Mouse (Mus musculus): ENCODE results near the gene Trp53inp2. TPM values are rescaled to one million over a fixed set of nuclear protein-coding genes. Genes with fewer than 3 reads are reported as not detected.

Trp53inp2 gene
- polyA plus RNA-seq, 1 experiment from 2014 or later, result 79.4 TPM

GRCm38 (mm10) chr2:155394586-155394985, 13.7 kb downstream of the Trp53inp2 start:
- no peak for ATAC-seq (ENCODE audit: low read depth)
- H3K27me3 ChIP-seq (ENCODE audit: control insufficient read depth, insufficient read depth, low read length), result no peaks in the 10 kb centered on the region
- WGBS, result 89% methylated on average over 5 of the region's 5 CpGs

GRCm38 (mm10) chr2:155400276-155400675, 19.4 kb downstream of the Trp53inp2 start:
- H3K4me2 ChIP-seq (ENCODE audit: low read depth, low read length), result no peak overlapping the region
- H3K27me3 ChIP-seq (ENCODE audit: control insufficient read depth, insufficient read depth, low read length), result no peaks in the 10 kb centered on the region
- no peak for ATAC-seq (ENCODE audit: low read depth)
- H3K4me1 ChIP-seq (ENCODE audit: control insufficient read depth, insufficient read depth, low read length), result no peaks in the 10 kb centered on the region
- H3K27ac ChIP-seq (ENCODE audit: low read depth, low read length), result no peak overlapping the region
- H3K36me3 ChIP-seq (ENCODE audit: control insufficient read depth, insufficient read depth, low read length), result peaks cover 27% of the 10 kb centered on the region
- no peak overlapping the region for H3K9ac ChIP-seq (replicated peaks; ENCODE audit: low read depth, low read length)
- no peaks in the 10 kb centered on the region for H3K9me3 ChIP-seq (ENCODE audit: control insufficient read depth, low read length)
- H3K4me3 ChIP-seq (ENCODE audit: low read depth, low read length), result no peak overlapping the region

More at GRCm38 (mm10) chr2:155394586-155394985, 13.7 kb downstream of the Trp53inp2 start:
- H3K4me2 ChIP-seq (ENCODE audit: low read depth, low read length), result no peak overlapping the region
- H3K27ac ChIP-seq (ENCODE audit: low read depth, low read length), result no peak overlapping the region
- peaks cover 32% of the 10 kb centered on the region for H3K36me3 ChIP-seq (ENCODE audit: control insufficient read depth, insufficient read depth, low read length)
- H3K9ac ChIP-seq (replicated peaks; ENCODE audit: low read depth, low read length), result no peak overlapping the region
- H3K4me1 ChIP-seq (ENCODE audit: control insufficient read depth, insufficient read depth, low read length), result no peaks in the 10 kb centered on the region
- no peak overlapping the region for H3K4me3 ChIP-seq (ENCODE audit: low read depth, low read length)
- H3K9me3 ChIP-seq (ENCODE audit: control insufficient read depth, low read length), result no peaks in the 10 kb centered on the region

DNA sequence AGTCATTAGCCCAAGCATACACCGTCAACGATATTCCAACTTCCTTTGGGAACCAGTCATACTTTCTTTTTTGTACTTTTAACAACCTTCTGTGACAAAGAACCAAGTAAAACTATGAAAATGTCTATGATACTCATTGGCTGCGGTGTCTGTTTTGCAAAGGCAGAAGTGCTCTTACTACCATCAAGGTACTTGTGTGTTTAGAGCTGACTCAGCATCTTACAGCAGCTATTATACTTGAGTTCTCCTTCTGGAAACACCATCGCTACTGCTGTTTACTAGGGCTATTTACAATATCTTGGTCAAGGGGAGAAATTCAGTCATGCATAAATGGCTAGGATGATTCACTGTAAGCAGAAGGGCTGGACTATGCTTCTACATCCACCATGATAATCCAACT, 21.1 kb downstream of the Trp53inp2 start:
- peaks cover 34% of the 10 kb centered on the region for H3K36me3 ChIP-seq (ENCODE audit: control insufficient read depth, insufficient read depth, low read length)
- no peak overlapping the region for H3K27ac ChIP-seq (ENCODE audit: low read depth, low read length)
- H3K9ac ChIP-seq (replicated peaks; ENCODE audit: low read depth, low read length), result no peak overlapping the region
- H3K4me3 ChIP-seq (ENCODE audit: low read depth, low read length), result no peak overlapping the region
- H3K4me1 ChIP-seq (ENCODE audit: control insufficient read depth, insufficient read depth, low read length), result no peaks in the 10 kb centered on the region
- ATAC-seq (ENCODE audit: low read depth), result no peak
- 96% methylated on average over 4 of the region's 4 CpGs for WGBS
- H3K4me2 ChIP-seq (ENCODE audit: low read depth, low read length), result no peak overlapping the region
- H3K27me3 ChIP-seq (ENCODE audit: control insufficient read depth, insufficient read depth, low read length), result no peaks in the 10 kb centered on the region
- H3K9me3 ChIP-seq (ENCODE audit: control insufficient read depth, low read length), result no peaks in the 10 kb centered on the region

DNA sequence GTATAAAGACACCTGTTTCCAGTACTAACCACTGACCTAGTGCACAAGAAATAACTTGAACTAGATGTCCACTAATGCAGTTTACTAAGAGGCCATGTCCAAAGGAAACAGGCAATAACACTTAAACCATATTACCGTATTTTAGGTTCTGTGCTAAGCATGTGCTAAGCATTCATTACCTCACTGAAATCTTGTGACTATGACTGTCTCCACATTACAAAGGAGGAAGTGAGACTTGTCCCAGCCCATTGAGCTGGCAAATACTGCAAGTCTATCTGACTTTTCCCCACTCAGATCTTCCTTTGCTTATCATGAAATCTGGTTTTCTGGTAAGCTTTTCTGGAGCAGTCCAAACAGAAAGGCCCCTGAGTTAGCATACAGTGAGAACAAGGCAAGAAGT, 23.8 kb downstream of the Trp53inp2 start:
- no peak for ATAC-seq (ENCODE audit: low read depth)
- no peak overlapping the region for H3K4me3 ChIP-seq (ENCODE audit: low read depth, low read length)
- WGBS, result 100% methylated on average over 1 of the region's 1 CpGs

DNA sequence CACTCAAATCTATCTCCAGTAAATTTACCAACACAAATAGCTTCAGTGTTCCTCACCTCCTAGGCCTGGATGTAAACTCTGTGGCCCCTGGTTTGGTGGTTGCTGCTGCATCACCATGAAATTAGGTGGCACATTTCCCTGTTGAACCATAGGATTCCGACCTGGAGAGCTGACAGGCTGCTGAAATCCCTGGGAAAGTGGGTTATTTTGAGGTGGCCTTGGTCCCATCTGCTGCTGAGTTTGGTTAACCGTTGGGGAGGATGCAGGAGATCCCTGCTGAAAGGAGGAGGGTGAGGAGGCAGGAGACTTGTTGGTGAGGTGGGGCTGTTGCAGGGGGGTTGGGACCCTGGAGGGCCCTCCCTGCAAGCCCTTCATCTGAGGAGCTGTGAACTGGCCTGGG, 40.1 kb downstream of the Trp53inp2 start:
- H3K4me3 ChIP-seq (ENCODE audit: low read depth, low read length), result no peak overlapping the region
- no peaks in the 10 kb centered on the region for H3K4me1 ChIP-seq (ENCODE audit: control insufficient read depth, insufficient read depth, low read length)
- no peak overlapping the region for H3K4me2 ChIP-seq (ENCODE audit: low read depth, low read length)
- H3K9ac ChIP-seq (replicated peaks; ENCODE audit: low read depth, low read length), result no peak overlapping the region
- H3K27me3 ChIP-seq (ENCODE audit: control insufficient read depth, insufficient read depth, low read length), result no peaks in the 10 kb centered on the region
- peaks cover 28% of the 10 kb centered on the region for H3K36me3 ChIP-seq (ENCODE audit: control insufficient read depth, insufficient read depth, low read length)
- no peak for ATAC-seq (ENCODE audit: low read depth)
- no peak overlapping the region for H3K27ac ChIP-seq (ENCODE audit: low read depth, low read length)
- WGBS, result 85% methylated on average over 2 of the region's 2 CpGs
- H3K9me3 ChIP-seq (ENCODE audit: control insufficient read depth, low read length), result no peaks in the 10 kb centered on the region

More for the DNA sequence above, 23.8 kb downstream of the Trp53inp2 start:
- no peak overlapping the region for H3K4me2 ChIP-seq (ENCODE audit: low read depth, low read length)
- no peaks in the 10 kb centered on the region for H3K27me3 ChIP-seq (ENCODE audit: control insufficient read depth, insufficient read depth, low read length)
- H3K36me3 ChIP-seq (ENCODE audit: control insufficient read depth, insufficient read depth, low read length), result peaks cover 52% of the 10 kb centered on the region
- no peaks in the 10 kb centered on the region for H3K9me3 ChIP-seq (ENCODE audit: control insufficient read depth, low read length)
- H3K4me1 ChIP-seq (ENCODE audit: control insufficient read depth, insufficient read depth, low read length), result no peaks in the 10 kb centered on the region
- no peak overlapping the region for H3K27ac ChIP-seq (ENCODE audit: low read depth, low read length)
- H3K9ac ChIP-seq (replicated peaks; ENCODE audit: low read depth, low read length), result no peak overlapping the region

- no peak for ATAC-seq (ENCODE audit: low read depth)
- no peak overlapping the region for H3K4me2 ChIP-seq (ENCODE audit: low read depth, low read length)
- H3K4me3 ChIP-seq (ENCODE audit: low read depth, low read length), result no peak overlapping the region
- peaks cover 36% of the 10 kb centered on the region for H3K36me3 ChIP-seq (ENCODE audit: control insufficient read depth, insufficient read depth, low read length)
- no peak overlapping the region for H3K27ac ChIP-seq (ENCODE audit: low read depth, low read length)
- H3K9me3 ChIP-seq (ENCODE audit: control insufficient read depth, low read length), result no peaks in the 10 kb centered on the region
- no peaks in the 10 kb centered on the region for H3K27me3 ChIP-seq (ENCODE audit: control insufficient read depth, insufficient read depth, low read length)
- no peaks in the 10 kb centered on the region for H3K4me1 ChIP-seq (ENCODE audit: control insufficient read depth, insufficient read depth, low read length)
- no peak overlapping the region for H3K9ac ChIP-seq (replicated peaks; ENCODE audit: low read depth, low read length)
Observed at GRCm38 (mm10) chr2:155436445-155436844, 55.6 kb downstream of the Trp53inp2 start.

MicroRNAs within 50 kb of the gene (microRNA counts, 519-probe panel; counts per million panel counts)
- not detected for microRNA mmu-miR-695

Small RNAs within 50 kb of the gene (microRNA-seq; reads per million reads assigned to microRNA genes)
- gene Mir695, result not detected

Other genes starting within 250 kb of the Trp53inp2 start
- gene Itch, start 247.6 kb upstream of the Trp53inp2 start, polyA plus RNA-seq (2014; fragmentation: Nextera tagmentation; extraction: Ambion mirVana), result 44.7 and 48.9 TPM in 2 replicates
- gene Dynlrb1, start 144.5 kb upstream of the Trp53inp2 start, polyA plus RNA-seq (2014; fragmentation: Nextera tagmentation; extraction: Ambion mirVana), result 769 and 889 TPM in 2 replicates
- gene Map1lc3a, start 104.8 kb upstream of the Trp53inp2 start, polyA plus RNA-seq (2014; fragmentation: Nextera tagmentation; extraction: Ambion mirVana), result 536 and 680 TPM in 2 replicates
- gene Pigu, start 23.6 kb upstream of the Trp53inp2 start, polyA plus RNA-seq (2014; fragmentation: Nextera tagmentation; extraction: Ambion mirVana), result 61.2 and 68.2 TPM in 2 replicates
- 31.4 and 36.0 TPM in 2 replicates for gene Ncoa6, start 92.8 kb downstream of the Trp53inp2 start, polyA plus RNA-seq (2014; fragmentation: Nextera tagmentation; extraction: Ambion mirVana)
- gene Acss2, start 136.9 kb downstream of the Trp53inp2 start, polyA plus RNA-seq (2014; fragmentation: Nextera tagmentation; extraction: Ambion mirVana), result 30.6 and 35.0 TPM in 2 replicates
- 37.7 and 52.7 TPM in 2 replicates for gene Ggt7, start 137.2 kb downstream of the Trp53inp2 start, polyA plus RNA-seq (2014; fragmentation: Nextera tagmentation; extraction: Ambion mirVana)
- gene Gss, start 211.8 kb downstream of the Trp53inp2 start, polyA plus RNA-seq (2014; fragmentation: Nextera tagmentation; extraction: Ambion mirVana), result 14.9 and 15.1 TPM in 2 replicates
- 0.50 and 0.52 TPM in 2 replicates for gene Myh7b, start 230.2 kb downstream of the Trp53inp2 start, polyA plus RNA-seq (2014; fragmentation: Nextera tagmentation; extraction: Ambion mirVana)

Measured in neural tube, embryonic 14.5 days (tissue).